Mouse (Mus musculus): ENCODE data around the gene Ufm1.
A peak's percentile ranks its signal among the peaks of the same experiment; 100 is the strongest.

Ufm1 gene

GRCm38 (mm10) chr3:53863383-53864220 lies at the start of gene Ufm1:
Gene Ufm1 (minus strand): TSS chr3:53863830.
- peak; percentile 92 to 94 for DNase-seq (ENCODE audit: low spot score in 2 of 2)

- no peak for DNase-seq (ENCODE audit: low spot score in 2 of 2)
Measured at GRCm38 (mm10) chr3:53890619-53891540, 27.2 kb upstream of the Ufm1 start.

- DNase-seq (ENCODE audit: low spot score in 2 of 2) = no peak
Measured at GRCm38 (mm10) chr3:53871596-53871995, 8.0 kb upstream of the Ufm1 start.

- DNase-seq (ENCODE audit: low spot score in 2 of 2) = no peak
Measured at GRCm38 (mm10) chr3:53870482-53870881, 6.9 kb upstream of the Ufm1 start.

- no peak for DNase-seq (ENCODE audit: low spot score in 2 of 2)
Measured at GRCm38 (mm10) chr3:53869263-53869662, 5.6 kb upstream of the Ufm1 start.

GRCm38 (mm10) chr3:53868212-53868611 lies 4.6 kb upstream of the Ufm1 start:
- DNase-seq (ENCODE audit: low spot score in 2 of 2) = no peak

- no peak for DNase-seq (ENCODE audit: low spot score in 2 of 2)
Measured at GRCm38 (mm10) chr3:53854831-53855230, 8.8 kb downstream of the Ufm1 start.

GRCm38 (mm10) chr3:53854261-53854660 lies 9.4 kb downstream of the Ufm1 start:
- DNase-seq (ENCODE audit: low spot score in 2 of 2) = no peak

- no peak for DNase-seq (ENCODE audit: low spot score in 2 of 2)
Measured at GRCm38 (mm10) chr3:53848262-53848661, 15.4 kb downstream of the Ufm1 start.

GRCm38 (mm10) chr3:53847726-53848125 lies 15.9 kb downstream of the Ufm1 start:
- DNase-seq (ENCODE audit: low spot score in 2 of 2) = no peak

- no peak for DNase-seq (ENCODE audit: low spot score in 2 of 2)
Measured at GRCm38 (mm10) chr3:53846206-53846928, 17.3 kb downstream of the Ufm1 start.

GRCm38 (mm10) chr3:53844786-53845185 lies 18.8 kb downstream of the Ufm1 start, which contains the start of gene Gm10985:
Gene Gm10985 (plus strand): TSS chr3:53845086.
- DNase-seq (ENCODE audit: low spot score in 2 of 2) = no peak

- DNase-seq (ENCODE audit: low spot score in 2 of 2) = no peak
Measured at GRCm38 (mm10) chr3:53834238-53834637, 29.4 kb downstream of the Ufm1 start.

GRCm38 (mm10) chr3:53813421-53813977 lies 50.1 kb downstream of the Ufm1 start:
- no peak for DNase-seq (ENCODE audit: low spot score in 2 of 2)

All from natural killer cell, adult 2 months (primary cell).